10 mouse cellular contexts compared by ENCODE assay signal in genomic region chr2:6098924-6099323, GRCm38 (mm10). TPM values are rescaled to one million over a fixed set of nuclear protein-coding genes. Genes with fewer than 3 reads are reported as not detected.
A peak's percentile ranks its signal among the peaks of the same experiment; 100 is the strongest.
DNase-seq lines count a peak whose midpoint lies in the region; ATAC-seq lines count a peak whose summit lies in the region.
"Had no signal": no experiment of that assay in that cellular context is flagged by ENCODE, and none has a peak within 500 bp of the region (broad histone marks: within the 10 kb centered on the region; RNA-seq: fewer than 3 reads in every experiment).

No protein-coding gene starts in this region.

- peak overlapping the region; percentile 88 for H3K27ac ChIP-seq in heart, embryonic 11.5 days (ENCODE audit: low read depth, low read length)
- H3K27ac ChIP-seq in limb, embryonic 15.5 days: peak overlapping the region; percentile 57; the same call in 1 of the 2 replicates
- H3K27ac ChIP-seq: macrophage had no signal

- H3K36me3 ChIP-seq in heart, embryonic 11.5 days (ENCODE audit: control insufficient read depth, insufficient read depth, low read length): peaks cover 7% of the 10 kb centered on the region; the same call in 1 of the 2 replicates
- H3K36me3 ChIP-seq in limb, embryonic 15.5 days: no peaks in the 10 kb centered on the region

- peak; percentile 17 for DNase-seq in urinary bladder, postnatal 14 days (ENCODE audit: low spot score)
- no peak for DNase-seq in urinary bladder, postnatal 36 days (ENCODE audit: low spot score in 2 of 2)
- no peak for DNase-seq in right cerebral cortex, postnatal 4 days
- DNase-seq in left cerebral cortex, adult 8-10 months (ENCODE audit: low spot score in 2 of 2): no peak
- no peak for DNase-seq in cerebellum, adult 8-10 months

- 9% methylated on average over 6 of the region's 6 CpGs for WGBS in heart, embryonic 11.5 days (ENCODE audit: insufficient replicate concordance)
- 10% methylated on average over 6 of the region's 6 CpGs for WGBS in limb, embryonic 15.5 days

- H3K27me3 ChIP-seq in heart, embryonic 11.5 days (ENCODE audit: control insufficient read depth, insufficient read depth, low read length): no peaks in the 10 kb centered on the region
- peaks cover 26% of the 10 kb centered on the region for H3K27me3 ChIP-seq in limb, embryonic 15.5 days
- H3K27me3 ChIP-seq: Patski had no signal

- no peak overlapping the region for H3K4me3 ChIP-seq in heart, embryonic 11.5 days (ENCODE audit: low read depth, low read length)
- H3K4me3 ChIP-seq in limb, embryonic 15.5 days: no peak overlapping the region

- peak; percentile 83 for ATAC-seq in heart, embryonic 11.5 days (replicated peaks; ENCODE audit: insufficient number of reproducible peaks, low FRiP score, low TSS enrichment)
- peak; percentile 68; the same call in 1 of the 2 replicates for ATAC-seq in limb, embryonic 15.5 days (ENCODE audit: insufficient number of reproducible peaks, low FRiP score, low TSS enrichment, low read depth)
- no peak for ATAC-seq in monocyte, adult 5-6 weeks (replicated peaks; ENCODE audit: insufficient number of reproducible peaks, low FRiP score, low TSS enrichment, poor library complexity, severe bottlenecking)
- ATAC-seq: Patski had no signal

- peaks cover 25% of the 10 kb centered on the region for H3K4me1 ChIP-seq in heart, embryonic 11.5 days (ENCODE audit: control insufficient read depth, insufficient read depth, low read length)
- peaks cover 27% of the 10 kb centered on the region for H3K4me1 ChIP-seq in limb, embryonic 15.5 days

- no peaks in the 10 kb centered on the region for H3K9me3 ChIP-seq in heart, embryonic 11.5 days (replicated peaks; ENCODE audit: control insufficient read depth, low read length)
- no peaks in the 10 kb centered on the region for H3K9me3 ChIP-seq in limb, embryonic 15.5 days

- H3K4me2 ChIP-seq in heart, embryonic 11.5 days: peak overlapping the region; percentile 33
- 0 out of 2 replicates have a peak overlapping the region, but pooled peaks have one; percentile 12 for H3K4me2 ChIP-seq in limb, embryonic 15.5 days

- no peak overlapping the region; the same call in 1 of the 2 replicates for H3K9ac ChIP-seq in heart, embryonic 11.5 days (ENCODE audit: low read depth, low read length)
- no peak overlapping the region for H3K9ac ChIP-seq in limb, embryonic 15.5 days

RNA-seq across cellular contexts. Expression of gene Proser2, which starts 31.1 kb away (rescaled TPM):
- 11.2 and 12.0 TPM in 2 replicates for polyA plus RNA-seq in heart, embryonic 11.5 days (2014; fragmentation: Nextera tagmentation; extraction: Ambion mirVana)
- 17.5 and 18.5 TPM in 2 replicates for polyA plus RNA-seq in limb, embryonic 15.5 days (2015; fragmentation: Nextera tagmentation; extraction: Ambion mirVana)
- 0.29 TPM in 1 of 3 replicates, not detected in the others for total RNA-seq in monocyte, adult 5-6 weeks (2017)
- 1 to 10 TPM; 2.1 to 3.7 (median 2.4) TPM for total RNA-seq in left cerebral cortex, adult 8-10 months (2022)
- polyA plus RNA-seq: macrophage had no signal
